Mouse (Mus musculus) adrenal gland, postnatal 0 days (tissue): ENCODE data around the gene Hist1h2be. TPM values are rescaled to one million over a fixed set of nuclear protein-coding genes. Genes with fewer than 3 reads are reported as not detected.

Source experiments
- microRNA-seq: library from miRNA; unstranded; fragments of <30 nt; microRNA quantifications from one replicate; pipeline ENCODE4, GENCODE M21; 2016; ENCODE audit warnings: borderline replicate concordance; ENCODE audit not compliant: insufficient number of aligned reads
- polyA plus RNA-seq: library from polyadenylated mRNA; unstranded; fragments of >200 nt; fragmentation: Nextera tagmentation; extraction: Ambion mirVana; gene quantifications from 2 replicates; pipeline ENCODE4 v1.2.1, GENCODE M21; 2015

The Hist1h2be gene
- polyA plus RNA-seq, 1 experiment from 2014 or later, result 1.7 TPM

Small RNA genes lying within 50 kb of the gene (microRNA-seq; reads per million reads assigned to microRNA genes)
- gene Gm44297, result not detected
- gene Gm44359, result not detected
- not detected for gene Gm44394

Other genes starting within 250 kb of the Hist1h2be start
- 7.9 and 11.4 TPM in 2 replicates for gene Abt1, start 197.3 kb downstream of the Hist1h2be start, polyA plus RNA-seq
- 0.06 and 0.30 TPM in 2 replicates for gene Btn1a1, start 155.2 kb downstream of the Hist1h2be start, polyA plus RNA-seq
- gene Btn2a2, start 132.3 kb downstream of the Hist1h2be start, polyA plus RNA-seq, result 0.30 TPM in 1 of 2 replicates, not detected in the other
- gene Hist1h4h, start 90.1 kb downstream of the Hist1h2be start, polyA plus RNA-seq, result 11.5 and 11.7 TPM in 2 replicates
- 3.9 and 7.2 TPM in 2 replicates for gene Hist1h2af, start 87.2 kb downstream of the Hist1h2be start, polyA plus RNA-seq
- gene Hist1h3g, start 85.7 kb downstream of the Hist1h2be start, polyA plus RNA-seq, result 1.4 and 1.9 TPM in 2 replicates
- gene Hist1h2bh, start 77.7 kb downstream of the Hist1h2be start, polyA plus RNA-seq, result 0.24 and 0.48 TPM in 2 replicates
- gene Hist1h3f, start 77.1 kb downstream of the Hist1h2be start, polyA plus RNA-seq, result 0.75 and 0.84 TPM in 2 replicates
- gene Hist1h4f, start 69.5 kb downstream of the Hist1h2be start, polyA plus RNA-seq, result not detected in 2 replicates
- gene Hist1h1d, start 67.9 kb downstream of the Hist1h2be start, polyA plus RNA-seq, result 0.26 and 0.41 TPM in 2 replicates
- gene Hist1h3e, start 58.8 kb downstream of the Hist1h2be start, polyA plus RNA-seq, result 3.7 and 4.0 TPM in 2 replicates
- gene Hist1h2ae, start 49.9 kb downstream of the Hist1h2be start, polyA plus RNA-seq, result 38.1 and 43.6 TPM in 2 replicates
- gene Hist1h2bg, start 49.7 kb downstream of the Hist1h2be start, polyA plus RNA-seq, result 2.6 and 5.2 TPM in 2 replicates
- gene Hist1h2bf, start 46.9 kb downstream of the Hist1h2be start, polyA plus RNA-seq, result 0.86 and 1.0 TPM in 2 replicates
- 0.74 and 1.1 TPM in 2 replicates for gene Hist1h2ad, start 46.7 kb downstream of the Hist1h2be start, polyA plus RNA-seq
- 1.9 and 2.4 TPM in 2 replicates for gene Hist1h3d, start 45.4 kb downstream of the Hist1h2be start, polyA plus RNA-seq
- gene Hist1h4d, start 39.5 kb downstream of the Hist1h2be start, polyA plus RNA-seq, result 48.4 and 56.4 TPM in 2 replicates
- gene Hist1h1e, start 1.4 kb upstream of the Hist1h2be start, polyA plus RNA-seq, result 13.4 and 14.3 TPM in 2 replicates
- 0.62 and 1.6 TPM in 2 replicates for gene Hist1h2ac, start 62.8 kb upstream of the Hist1h2be start, polyA plus RNA-seq
- 173 and 221 TPM in 2 replicates for gene Hist1h2bc, start 63.1 kb upstream of the Hist1h2be start, polyA plus RNA-seq
- not detected in 2 replicates for gene Hist1h1t, start 74.7 kb upstream of the Hist1h2be start, polyA plus RNA-seq
- gene Hist1h4c, start 77.3 kb upstream of the Hist1h2be start, polyA plus RNA-seq, result 3.9 and 5.8 TPM in 2 replicates
- 27.9 and 33.6 TPM in 2 replicates for gene Hfe, start 89.7 kb upstream of the Hist1h2be start, polyA plus RNA-seq
- 137 and 180 TPM in 2 replicates for gene Hist1h1c, start 117.7 kb upstream of the Hist1h2be start, polyA plus RNA-seq
- gene Hist1h3c, start 124.5 kb upstream of the Hist1h2be start, polyA plus RNA-seq, result 1.2 and 1.4 TPM in 2 replicates
- 0.84 and 0.95 TPM in 2 replicates for gene Hist1h2bb, start 125.6 kb upstream of the Hist1h2be start, polyA plus RNA-seq
- 18.1 and 21.8 TPM in 2 replicates for gene Hist1h2ab, start 130.0 kb upstream of the Hist1h2be start, polyA plus RNA-seq
- gene Hist1h3b, start 131.1 kb upstream of the Hist1h2be start, polyA plus RNA-seq, result 2.5 and 3.1 TPM in 2 replicates
- 0.50 and 1.1 TPM in 2 replicates for gene Hist1h4b, start 135.9 kb upstream of the Hist1h2be start, polyA plus RNA-seq
- gene Hist1h4a, start 140.1 kb upstream of the Hist1h2be start, polyA plus RNA-seq, result 0.52 TPM in 1 of 2 replicates, not detected in the other
- 1.1 and 1.8 TPM in 2 replicates for gene Hist1h3a, start 141.3 kb upstream of the Hist1h2be start, polyA plus RNA-seq
- gene Hist1h1a, start 142.5 kb upstream of the Hist1h2be start, polyA plus RNA-seq, result 1.2 and 1.8 TPM in 2 replicates
- gene Trim38, start 148.8 kb upstream of the Hist1h2be start, polyA plus RNA-seq, result 0.12 TPM in 1 of 2 replicates, not detected in the other
- 1.1 and 1.3 TPM in 2 replicates for gene Slc17a2, start 185.9 kb upstream of the Hist1h2be start, polyA plus RNA-seq
- 0.33 and 0.57 TPM in 2 replicates for gene Slc17a3, start 218.3 kb upstream of the Hist1h2be start, polyA plus RNA-seq
- gene Slc17a1, start 246.6 kb upstream of the Hist1h2be start, polyA plus RNA-seq, result 0.49 TPM in 1 of 2 replicates, not detected in the other